Mouse (Mus musculus): Measurements from ENCODE around the gene Tmtc4. TPM values are rescaled to one million over a fixed set of nuclear protein-coding genes. Genes with fewer than 3 reads are reported as not detected.

Tmtc4 gene
- polyA plus RNA-seq, 1 experiment from 2014 or later: 32.4 TPM

- H3K27me3 ChIP-seq (replicated peaks; ENCODE audit: low read depth, poor library complexity, severe bottlenecking): no peaks in the 10 kb centered on the region
- H3K9me3 ChIP-seq: no peaks in the 10 kb centered on the region
- H3K4me3 ChIP-seq: no peak overlapping the region
- 65% methylated on average over 6 of the region's 6 CpGs for WGBS
- no peak overlapping the region for H3K27ac ChIP-seq (replicated peaks)
- no peak for DNase-seq (ENCODE audit: low spot score)
- H3K4me1 ChIP-seq: no peaks in the 10 kb centered on the region
- no peaks in the 10 kb centered on the region for H3K36me3 ChIP-seq (replicated peaks)
These were observed 9.1 kb upstream of the Tmtc4 start for GRCm38 (mm10) chr14:122992937-122993336.

- no peaks in the 10 kb centered on the region for H3K36me3 ChIP-seq (replicated peaks)
- 76% methylated on average over 4 of the region's 4 CpGs for WGBS
- no peak overlapping the region for H3K27ac ChIP-seq (replicated peaks)
- H3K4me1 ChIP-seq: no peaks in the 10 kb centered on the region
- no peak for DNase-seq (ENCODE audit: low spot score)
- no peak overlapping the region for H3K4me3 ChIP-seq
- H3K27me3 ChIP-seq (replicated peaks; ENCODE audit: low read depth, poor library complexity, severe bottlenecking): no peaks in the 10 kb centered on the region
- H3K9me3 ChIP-seq: no peaks in the 10 kb centered on the region
These were observed 6.8 kb upstream of the Tmtc4 start for GRCm38 (mm10) chr14:122990521-122991052.

DNA sequence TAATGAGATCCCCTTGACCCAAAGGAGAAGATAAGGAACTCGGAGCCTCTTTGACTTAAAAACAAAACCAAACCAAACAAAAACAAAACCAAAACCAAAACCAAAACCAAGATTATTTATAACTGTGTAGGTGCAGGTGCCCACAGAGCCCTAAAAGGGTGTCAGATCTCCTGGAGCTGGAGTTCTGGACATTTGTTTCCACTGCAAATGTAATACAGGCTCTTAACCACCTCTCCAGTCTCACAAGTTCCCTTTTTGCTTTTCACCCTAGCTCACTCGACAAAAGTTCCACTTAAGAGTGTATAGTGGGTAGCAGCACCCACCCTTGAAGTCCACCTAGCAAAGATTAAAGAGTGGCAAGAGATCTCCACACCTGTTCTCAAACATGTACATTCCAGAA lies 2.6 kb upstream of the Tmtc4 start:
- Histone ChIP-seq H3K36me3 (replicated peaks) (no peaks in the 10 kb centered on the region), H3K27me3 (replicated peaks; ENCODE audit: low read depth, poor library complexity, severe bottlenecking) (no peaks in the 10 kb centered on the region), H3K4me1 (peaks cover 22% of the 10 kb centered on the region), H3K4me3 (no peak overlapping the region), H3K9me3 (no peaks in the 10 kb centered on the region), H3K27ac (replicated peaks) (no peak overlapping the region)
- WGBS: 78% methylated on average over 2 of the region's 2 CpGs
- DNase-seq (ENCODE audit: low spot score): no peak

GRCm38 (mm10) chr14:122982571-122983225 lies 1.1 kb downstream of the Tmtc4 start:
- H3K27ac ChIP-seq (replicated peaks): peak overlapping the region; percentile 97
- no peaks in the 10 kb centered on the region for H3K9me3 ChIP-seq
- no peak for DNase-seq (ENCODE audit: low spot score)
- peak overlapping the region; percentile 86 for H3K4me3 ChIP-seq
- H3K27me3 ChIP-seq (replicated peaks; ENCODE audit: low read depth, poor library complexity, severe bottlenecking): no peaks in the 10 kb centered on the region
- peaks cover 4% of the 10 kb centered on the region for H3K36me3 ChIP-seq (replicated peaks)
- 1% methylated on average over 63 of the region's 63 CpGs for WGBS
- H3K4me1 ChIP-seq: peaks cover 27% of the 10 kb centered on the region

GRCm38 (mm10) chr14:122981831-122982485 lies 1.9 kb downstream of the Tmtc4 start:
- Histone ChIP-seq H3K9me3 (no peaks in the 10 kb centered on the region), H3K36me3 (replicated peaks) (peaks cover 11% of the 10 kb centered on the region), H3K27ac (replicated peaks) (peak overlapping the region; percentile 97), H3K27me3 (replicated peaks; ENCODE audit: low read depth, poor library complexity, severe bottlenecking) (no peaks in the 10 kb centered on the region), H3K4me3 (peak overlapping the region; percentile 86), H3K4me1 (peaks cover 27% of the 10 kb centered on the region)
- peak; percentile 11 for DNase-seq (ENCODE audit: low spot score)
- 31% methylated on average over 8 of the region's 8 CpGs for WGBS

DNA sequence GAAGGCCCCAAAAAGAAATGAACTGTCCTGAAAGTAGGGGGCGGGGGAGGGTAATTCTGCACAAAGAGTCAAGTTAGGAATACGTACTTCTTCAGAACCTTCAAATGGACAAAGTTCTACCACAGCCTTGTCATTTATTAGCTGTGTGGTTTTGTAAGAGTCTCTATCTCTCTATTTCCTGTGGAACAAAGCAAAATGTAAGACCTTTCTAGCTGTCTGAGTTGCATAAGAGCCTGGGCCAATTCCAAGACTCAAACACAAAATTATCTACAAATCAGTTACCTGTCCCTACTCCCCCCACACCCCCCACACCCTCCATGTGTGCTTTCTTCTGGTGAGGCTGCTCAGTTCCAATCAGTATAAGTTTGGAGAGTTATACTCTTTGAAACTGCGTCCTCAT lies 5.0 kb downstream of the Tmtc4 start:
- H3K4me3 ChIP-seq: no peak overlapping the region
- WGBS: 90% methylated on average over 3 of the region's 3 CpGs
- peaks cover 21% of the 10 kb centered on the region for H3K4me1 ChIP-seq
- H3K27me3 ChIP-seq (replicated peaks; ENCODE audit: low read depth, poor library complexity, severe bottlenecking): no peaks in the 10 kb centered on the region
- no peaks in the 10 kb centered on the region for H3K9me3 ChIP-seq
- no peak overlapping the region for H3K27ac ChIP-seq (replicated peaks)
- no peak for DNase-seq (ENCODE audit: low spot score)
- peaks cover 12% of the 10 kb centered on the region for H3K36me3 ChIP-seq (replicated peaks)

DNA sequence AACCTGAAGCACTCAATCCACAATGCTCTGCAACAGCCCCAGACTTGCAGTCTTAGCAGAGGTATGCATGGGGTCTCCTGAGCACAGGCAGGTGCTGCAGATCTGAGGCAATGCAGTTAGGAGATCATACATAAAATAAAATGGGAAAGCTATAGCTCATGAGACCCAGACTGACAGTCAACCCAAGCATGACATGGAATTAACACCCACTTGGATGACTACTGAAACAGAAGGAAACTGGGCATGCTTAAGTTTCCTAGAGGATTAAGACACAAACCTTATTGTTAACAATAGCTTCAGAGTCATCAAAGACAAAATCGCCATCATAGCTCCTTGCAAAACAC lies 6.1 kb downstream of the Tmtc4 start:
- Histone ChIP-seq H3K9me3 (no peaks in the 10 kb centered on the region), H3K27me3 (replicated peaks; ENCODE audit: low read depth, poor library complexity, severe bottlenecking) (no peaks in the 10 kb centered on the region), H3K27ac (replicated peaks) (no peak overlapping the region), H3K4me3 (no peak overlapping the region), H3K36me3 (replicated peaks) (peaks cover 20% of the 10 kb centered on the region), H3K4me1 (peaks cover 16% of the 10 kb centered on the region)
- DNase-seq (ENCODE audit: low spot score): no peak
- 81% methylated on average over 1 of the region's 1 CpGs for WGBS

DNA sequence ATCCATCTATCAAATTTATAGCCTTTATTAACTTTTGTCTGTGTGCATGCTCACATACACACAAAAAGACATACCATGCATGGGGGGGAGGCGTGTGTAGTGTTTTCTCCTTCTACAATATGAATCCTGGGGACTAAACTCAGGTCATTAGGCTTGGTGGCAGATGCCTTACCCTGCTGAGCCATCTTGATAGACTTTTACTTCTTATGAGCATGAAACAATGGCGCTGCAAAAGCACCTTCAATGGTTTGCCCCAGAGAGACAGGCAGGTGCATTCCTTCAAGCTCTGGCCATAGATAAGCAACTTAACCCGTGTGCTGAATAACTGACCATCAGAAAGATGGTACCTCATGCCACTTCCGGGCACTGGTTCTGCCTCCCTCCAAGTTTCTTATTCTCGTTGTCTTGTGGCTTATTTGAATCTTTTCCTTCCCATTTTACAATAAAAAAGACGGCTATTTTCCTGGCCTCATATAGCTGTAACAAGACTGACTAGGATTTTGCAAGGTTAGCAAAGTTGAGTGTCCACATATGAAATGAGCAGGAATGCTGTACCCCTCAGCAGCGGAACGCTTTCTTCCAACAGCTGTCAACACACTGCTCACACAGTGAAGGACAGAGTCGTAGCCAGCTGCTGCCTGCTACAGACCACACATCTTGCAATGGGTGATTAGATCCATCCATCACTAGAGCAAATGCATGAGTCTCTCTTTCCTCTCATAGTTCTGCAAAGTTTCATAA lies 6.6 kb downstream of the Tmtc4 start:
- no peak overlapping the region for H3K4me3 ChIP-seq
- no peak for DNase-seq (ENCODE audit: low spot score)
- peaks cover 14% of the 10 kb centered on the region for H3K4me1 ChIP-seq
- no peak overlapping the region for H3K27ac ChIP-seq (replicated peaks)
- H3K27me3 ChIP-seq (replicated peaks; ENCODE audit: low read depth, poor library complexity, severe bottlenecking): no peaks in the 10 kb centered on the region
- peaks cover 26% of the 10 kb centered on the region for H3K36me3 ChIP-seq (replicated peaks)
- no peaks in the 10 kb centered on the region for H3K9me3 ChIP-seq
- 90% methylated on average over 9 of the region's 9 CpGs for WGBS

DNA sequence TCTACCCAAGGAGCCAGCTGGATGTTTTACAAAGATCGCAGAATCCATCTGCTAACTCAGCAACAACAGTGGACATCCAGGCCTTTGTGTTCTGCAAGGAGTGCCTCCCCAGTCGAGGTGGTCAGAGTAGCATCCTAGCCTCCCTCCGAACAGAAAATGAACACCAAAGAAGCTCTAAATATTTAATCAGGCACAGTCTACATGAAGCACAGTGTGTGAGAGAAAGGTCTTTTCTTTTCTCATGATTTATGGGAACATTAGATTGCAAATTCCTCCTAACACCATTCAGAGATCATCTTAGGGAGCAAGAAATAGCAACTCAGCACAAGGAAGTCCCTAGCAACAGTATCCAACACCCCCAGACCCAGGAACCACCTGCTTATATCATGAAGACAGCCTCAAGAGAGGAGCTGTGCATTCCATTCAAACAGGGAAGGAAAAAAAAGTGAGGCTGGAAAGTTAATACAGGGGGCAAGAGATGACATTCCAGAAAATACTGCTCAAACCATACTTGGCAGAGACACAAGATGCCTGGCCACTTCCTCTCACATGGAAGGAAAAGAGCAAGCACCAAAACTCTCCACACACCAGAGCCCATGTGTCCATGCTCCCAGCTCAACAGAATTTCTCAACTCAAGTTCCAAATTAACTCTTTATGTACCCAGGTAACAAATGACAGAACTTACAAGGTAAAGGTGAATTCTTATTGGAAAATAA lies 8.8 kb downstream of the Tmtc4 start:
- no peak for DNase-seq (ENCODE audit: low spot score)
- Histone ChIP-seq H3K4me1 (no peaks in the 10 kb centered on the region), H3K9me3 (no peaks in the 10 kb centered on the region), H3K27me3 (replicated peaks; ENCODE audit: low read depth, poor library complexity, severe bottlenecking) (no peaks in the 10 kb centered on the region), H3K4me3 (no peak overlapping the region), H3K27ac (replicated peaks) (no peak overlapping the region), H3K36me3 (replicated peaks) (peaks cover 48% of the 10 kb centered on the region)
- 88% methylated on average over 3 of the region's 3 CpGs for WGBS

GRCm38 (mm10) chr14:122973091-122973490 lies 10.7 kb downstream of the Tmtc4 start:
- Histone ChIP-seq H3K4me3 (no peak overlapping the region), H3K27me3 (replicated peaks; ENCODE audit: low read depth, poor library complexity, severe bottlenecking) (no peaks in the 10 kb centered on the region), H3K9me3 (no peaks in the 10 kb centered on the region), H3K27ac (replicated peaks) (no peak overlapping the region), H3K36me3 (replicated peaks) (peaks cover 67% of the 10 kb centered on the region), H3K4me1 (no peaks in the 10 kb centered on the region)
- DNase-seq (ENCODE audit: low spot score): no peak
- WGBS: 96% methylated on average over 2 of the region's 2 CpGs

DNA sequence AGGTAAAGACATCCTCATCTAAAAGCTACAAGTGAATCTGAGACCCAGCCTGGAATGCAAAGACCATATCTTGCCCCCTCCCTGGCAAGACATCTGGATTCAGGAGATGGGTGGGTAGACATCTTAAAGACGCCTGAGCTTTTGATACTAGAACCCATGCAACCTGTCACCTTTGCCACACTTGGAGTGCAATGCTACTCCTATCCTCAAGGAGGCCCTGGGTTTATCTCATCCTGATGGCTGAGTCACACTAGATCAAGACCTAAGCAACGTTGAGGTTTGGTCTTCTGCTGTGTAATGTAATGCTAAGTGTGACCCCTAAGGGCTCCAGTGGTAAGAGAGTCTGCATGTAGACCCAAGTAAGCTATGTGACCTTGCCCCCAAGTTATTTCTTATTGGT lies 15.8 kb downstream of the Tmtc4 start:
- no peaks in the 10 kb centered on the region for H3K27me3 ChIP-seq (replicated peaks; ENCODE audit: low read depth, poor library complexity, severe bottlenecking)
- H3K4me3 ChIP-seq: no peak overlapping the region
- no peaks in the 10 kb centered on the region for H3K9me3 ChIP-seq
- no peaks in the 10 kb centered on the region for H3K4me1 ChIP-seq
- 84% methylated on average over 2 of the region's 2 CpGs for WGBS
- no peak overlapping the region for H3K27ac ChIP-seq (replicated peaks)
- H3K36me3 ChIP-seq (replicated peaks): peaks cover 87% of the 10 kb centered on the region
- no peak for DNase-seq (ENCODE audit: low spot score)

GRCm38 (mm10) chr14:122957941-122958340 lies 25.9 kb downstream of the Tmtc4 start:
- no peak for DNase-seq (ENCODE audit: low spot score)
- H3K27ac ChIP-seq (replicated peaks): no peak overlapping the region
- H3K4me3 ChIP-seq: no peak overlapping the region
- no peaks in the 10 kb centered on the region for H3K9me3 ChIP-seq
- H3K4me1 ChIP-seq: no peaks in the 10 kb centered on the region
- H3K36me3 ChIP-seq (replicated peaks): peaks cover 42% of the 10 kb centered on the region
- H3K27me3 ChIP-seq (replicated peaks; ENCODE audit: low read depth, poor library complexity, severe bottlenecking): no peaks in the 10 kb centered on the region
- WGBS: 89% methylated on average over 8 of the region's 8 CpGs

Data from embryonic facial prominence, embryonic 10.5 days (tissue).